Mouse (Mus musculus) left cerebral cortex, adult 2 months (tissue): ENCODE measurements at regions not wholly inside any gene's neighbourhood (a gene's known extent, or its start where the extent isn't known, plus 50 kb on each side); places are given as distances from the start of the nearest gene placed in this dataset.
"Not testable (repeated sequence)": the region's sequence is repeated elsewhere in the genome, so short reads cannot be mapped to it uniquely, and the experiment has no call there.

Source experiments
- DNase-seq, 2 experiments: peaks; one replicate each; pipeline ENCODE4 v3.0.0; 2021 to 2022; ENCODE audit warnings: low spot score in 2 of 2, mixed read lengths in 1 of 2; ENCODE audit errors: extremely low spot score in 1 of 2
- H3K27ac ChIP-seq: fragments of 200-600 bp; 2 replicates; pipeline ENCODE4 v1.8.1; 2022
- H3K4me3 ChIP-seq: fragments of 200-600 bp; 2 replicates; pipeline ENCODE4 v1.8.1; 2022
- CTCF ChIP-seq: fragments of 200-600 bp; IDR thresholded peaks from 2 replicates; pipeline ENCODE4 v1.8.1; 2022; ENCODE audit warnings: antibody characterized with exemption, mild to moderate bottlenecking, moderate library complexity
- intact Hi-C: fragments of 180-260 bp; cut with DNase I; formaldehyde crosslinking; loops from one replicate; pipeline ENCODE4 v1.15.1; 2025

DNA sequence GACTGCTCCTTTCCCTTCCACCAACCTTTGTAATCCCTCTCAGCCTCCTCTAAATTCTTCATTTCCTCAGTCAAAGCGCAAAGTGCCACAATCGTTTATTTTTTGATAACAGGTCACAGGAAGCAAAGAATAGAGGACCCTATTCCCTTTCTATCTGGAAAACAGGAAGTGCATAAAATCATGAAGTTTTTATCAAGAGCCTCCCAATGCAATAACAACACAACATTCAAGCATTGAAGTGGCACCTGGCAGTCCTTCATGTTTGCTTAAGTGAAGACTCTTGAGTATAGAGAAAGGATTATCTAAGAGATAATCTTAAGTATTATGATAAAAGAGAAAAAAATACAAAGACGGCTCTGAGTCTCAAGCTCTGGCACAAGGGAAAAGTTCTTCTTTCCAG is 111.9 kb downstream of the Ibtk start:
- no peak for DNase-seq
- H3K27ac ChIP-seq = no peak overlapping the region
- intact Hi-C loops = no loop called here
- no peak for TF ChIP-seq CTCF
- H3K4me3 ChIP-seq = no peak overlapping the region

GRCm38 (mm10) chr9:85636131-85636447 is 113.0 kb downstream of the Ibtk start:
- TF ChIP-seq CTCF = no peak
- Histone ChIP-seq H3K4me3 (no peak overlapping the region), H3K27ac (no peak overlapping the region)
- intact Hi-C loops = no loop called here
- no peak for DNase-seq

DNA sequence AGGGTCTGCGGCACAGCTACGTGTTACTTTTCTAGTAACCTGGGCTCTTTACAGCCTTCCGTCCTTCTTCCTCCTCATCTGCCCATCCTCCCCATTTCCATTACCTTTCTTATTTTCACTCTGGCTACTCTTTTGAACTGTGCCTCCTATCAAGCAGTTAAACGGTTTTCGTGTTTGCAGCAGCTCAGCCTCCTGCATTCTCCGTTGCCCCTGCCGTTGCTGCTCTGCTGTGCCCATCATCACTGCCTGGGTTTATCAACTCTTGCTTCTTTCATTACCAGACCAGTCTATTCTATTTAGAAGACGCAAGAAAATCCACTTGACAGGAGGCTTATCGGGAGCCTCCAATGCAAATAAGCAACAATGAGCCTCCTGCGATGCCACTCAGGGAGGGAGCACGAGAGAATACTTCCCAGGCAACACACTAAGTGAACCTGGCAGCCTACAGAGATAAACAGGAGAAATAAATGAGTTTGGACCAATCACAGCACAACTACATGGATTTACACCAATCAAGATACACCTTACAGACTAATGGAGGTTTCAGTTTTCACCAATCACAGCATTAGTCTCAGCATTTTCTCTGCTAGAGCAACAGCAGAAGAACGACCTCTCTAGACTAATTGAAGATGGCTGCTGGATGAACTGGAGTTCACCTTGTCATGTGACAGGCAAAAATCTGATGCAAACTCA is 113.5 kb downstream of the Ibtk start:
- Histone ChIP-seq H3K27ac (no peak overlapping the region), H3K4me3 (no peak overlapping the region)
- no peak for TF ChIP-seq CTCF
- intact Hi-C loops = no loop called here
- no peak for DNase-seq

- intact Hi-C loops, DNase-seq, H3K4me3 ChIP-seq, H3K27ac ChIP-seq: not testable (repeated sequence)
Observed at GRCm38 (mm10) chr9:85634786-85635185, 114.3 kb downstream of the Ibtk start.

GRCm38 (mm10) chr9:85617972-85618371 is 131.2 kb downstream of the Ibtk start:
- Histone ChIP-seq H3K4me3 (no peak overlapping the region), H3K27ac (no peak overlapping the region)
- intact Hi-C loops = no loop called here
- DNase-seq = no peak
- TF ChIP-seq CTCF = no peak

- no peak overlapping the region for H3K27ac ChIP-seq
- H3K4me3 ChIP-seq = no peak overlapping the region
- no peak for TF ChIP-seq CTCF
- intact Hi-C loops = no loop called here
- DNase-seq = no peak
Observed at GRCm38 (mm10) chr9:85617177-85617777, 131.9 kb downstream of the Ibtk start.

- H3K27ac ChIP-seq = no peak overlapping the region
- no peak overlapping the region for H3K4me3 ChIP-seq
- no peak for DNase-seq
- intact Hi-C loops = no loop called here
- no peak for TF ChIP-seq CTCF
Observed at GRCm38 (mm10) chr9:85616266-85616869, 132.8 kb downstream of the Ibtk start.

DNA sequence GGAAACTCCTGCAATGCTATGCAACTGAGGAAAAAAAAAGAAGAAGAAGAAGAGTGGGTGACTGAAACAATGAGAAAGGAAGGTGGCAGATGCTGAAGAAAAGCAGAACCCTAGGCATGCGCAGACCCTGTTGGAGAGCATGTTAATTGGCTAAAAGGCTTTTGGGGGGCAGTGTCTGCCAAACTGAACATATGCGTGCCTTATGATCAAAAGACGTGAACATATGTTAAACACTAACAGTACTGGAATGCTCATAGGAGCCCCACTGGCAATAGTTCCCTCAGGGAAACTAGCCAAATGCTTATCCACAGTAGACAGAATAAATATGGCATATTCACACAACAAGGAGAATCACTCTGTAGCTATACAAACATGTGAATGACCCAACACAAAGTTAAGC is 140.0 kb downstream of the Ibtk start:
- intact Hi-C loops = no loop called here
- peak in 1 of 2 experiments; percentile 14 for DNase-seq
- no peak for TF ChIP-seq CTCF
- H3K4me3 ChIP-seq = no peak overlapping the region
- no peak overlapping the region for H3K27ac ChIP-seq

GRCm38 (mm10) chr9:85596959-85597358 is 152.2 kb downstream of the Ibtk start:
- DNase-seq = peak in 1 of 2 experiments; percentile 20
- Histone ChIP-seq H3K27ac (no peak overlapping the region), H3K4me3 (no peak overlapping the region)
- intact Hi-C loops = no loop called here
- TF ChIP-seq CTCF = peak; percentile 46

DNA sequence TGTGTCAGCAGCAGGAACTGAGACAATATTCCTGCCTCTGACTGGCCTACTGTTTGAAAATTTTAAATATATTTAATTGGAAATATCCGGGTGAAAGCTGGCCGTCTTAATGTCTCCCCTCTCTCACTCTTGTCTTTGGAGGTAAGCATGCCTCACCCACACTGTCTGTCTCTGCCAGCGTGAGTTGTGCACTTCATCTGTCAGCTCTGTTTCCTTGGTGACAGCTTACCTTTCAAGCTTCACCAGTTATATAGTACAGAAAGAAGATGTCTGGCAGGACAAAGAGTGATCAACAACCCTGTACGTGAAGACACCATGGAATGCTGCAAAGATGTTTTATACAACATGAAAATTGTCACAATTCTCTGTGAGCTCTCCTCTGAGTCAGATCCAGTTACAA is 155.3 kb downstream of the Ibtk start:
- no peak for TF ChIP-seq CTCF
- no peak for DNase-seq
- intact Hi-C loops = no loop called here
- H3K27ac ChIP-seq = no peak overlapping the region
- H3K4me3 ChIP-seq = no peak overlapping the region

GRCm38 (mm10) chr9:85592639-85593038 is 156.5 kb downstream of the Ibtk start:
- Histone ChIP-seq H3K27ac (no peak overlapping the region), H3K4me3 (no peak overlapping the region)
- intact Hi-C loops = no loop called here
- no peak for DNase-seq
- no peak for TF ChIP-seq CTCF

DNA sequence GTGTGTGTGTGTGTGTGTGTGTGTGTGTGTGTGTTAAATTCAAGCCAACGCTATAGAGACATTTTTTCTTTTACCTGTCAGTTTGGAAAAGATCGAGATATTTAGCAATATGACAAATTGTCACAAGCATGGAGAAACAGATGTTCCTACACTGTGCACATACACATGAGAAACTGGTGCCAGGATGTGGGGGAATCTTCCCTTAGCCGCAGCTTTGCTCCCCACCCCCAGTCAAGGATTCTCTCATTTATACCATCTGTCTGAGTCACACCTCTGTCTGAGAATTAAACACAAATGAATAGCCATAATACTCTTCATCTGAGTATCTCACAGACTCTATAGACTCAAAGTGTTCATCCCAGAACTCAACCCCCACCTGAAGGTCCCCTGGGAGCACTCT is 159.9 kb downstream of the Ibtk start:
- no peak for TF ChIP-seq CTCF
- H3K4me3 ChIP-seq = no peak overlapping the region
- H3K27ac ChIP-seq = no peak overlapping the region
- no peak for DNase-seq
- intact Hi-C loops = loop anchor here (5.0 to 10.0 kb wide), 3 partner anchors 262 to 1564 kb away; partner anchors contain the start of gene Tent5a

DNA sequence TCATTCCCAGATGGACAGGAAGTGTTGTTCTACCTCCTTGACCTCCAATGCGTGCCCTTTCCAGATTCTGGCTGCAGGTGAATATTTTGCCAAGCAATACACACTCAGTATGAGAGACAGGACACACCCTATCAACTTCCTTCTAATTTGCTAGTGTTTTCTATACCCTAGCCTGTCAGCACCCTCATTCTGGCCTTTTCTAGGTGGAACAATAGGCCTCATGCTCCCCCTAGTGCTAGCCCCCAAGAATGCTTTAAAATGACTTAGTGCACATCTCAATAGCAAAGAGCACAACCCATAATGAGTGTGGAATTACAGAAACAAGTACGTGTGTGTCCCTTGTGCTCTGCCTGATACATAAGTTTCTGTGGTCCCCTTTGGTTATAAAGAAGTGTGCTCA is 161.1 kb downstream of the Ibtk start:
- intact Hi-C loops = loop anchor here (5.0 to 10.0 kb wide), 3 partner anchors 261 to 1563 kb away; partner anchors contain the start of gene Tent5a
- peak; percentile 59 for TF ChIP-seq CTCF
- H3K4me3 ChIP-seq = no peak overlapping the region
- H3K27ac ChIP-seq = no peak overlapping the region
- DNase-seq = peak; percentile 16 to 28
